Mouse (Mus musculus): ENCODE data around the gene Pdia5.

DNA sequence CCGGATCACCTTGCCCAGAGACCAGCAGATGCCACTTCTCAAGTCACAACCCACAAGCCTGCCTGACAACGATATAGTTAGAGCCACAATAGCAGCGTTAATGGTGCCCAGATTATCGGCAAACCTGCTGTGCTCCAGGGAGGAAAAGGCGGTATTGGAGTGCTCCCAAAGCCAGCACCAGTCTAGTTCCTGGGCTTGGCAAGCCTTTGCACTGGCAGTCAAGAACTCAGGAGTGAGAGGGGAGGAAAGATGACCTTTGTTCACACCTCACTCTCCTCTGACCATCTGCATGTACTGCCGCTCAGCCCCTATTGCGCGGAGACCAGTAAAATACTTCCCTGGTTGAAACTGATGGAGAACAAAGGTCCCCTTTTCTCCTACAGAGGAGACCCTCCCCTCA, 19.7 kb downstream of the Pdia5 start:
- TF ChIP-seq GATA1 (IDR thresholded peaks at IDR 0.05; ENCODE audit: low read depth, low read length) (no peak), CTCF (IDR thresholded peaks at IDR 0.05 in 2 of 3, conservative IDR thresholded peaks at IDR 0.05 in 1 of 3; ENCODE audit: control insufficient read depth in 1 of 3, insufficient read depth in 1 of 3, low read depth in 2 of 3, low read length in 3 of 3, poor library complexity in 1 of 3, severe bottlenecking in 1 of 3) (no peak), MAFK (IDR thresholded peaks at IDR 0.05; ENCODE audit: borderline replicate concordance, low read depth, low read length) (no peak), POLR2A (IDR thresholded peaks at IDR 0.05; ENCODE audit: control insufficient read depth in 1 of 2, insufficient read depth in 1 of 2, low read depth in 1 of 2, low read length in 2 of 2, poor library complexity in 1 of 2) (no peak), POLR2AphosphoS5 (IDR thresholded peaks at IDR 0.05; ENCODE audit: borderline replicate concordance, low read depth, low read length) (no peak), TCF12 (IDR thresholded peaks at IDR 0.05; ENCODE audit: low read depth, low read length) (no peak), NRF1 (IDR thresholded peaks at IDR 0.05; ENCODE audit: insufficient read depth, low read depth, low read length, poor library complexity, severe bottlenecking) (no peak), ZMIZ1 (IDR thresholded peaks at IDR 0.05; ENCODE audit: low read depth, low read length) (no peak), GABPA (IDR thresholded peaks at IDR 0.05; ENCODE audit: low read depth, low read length) (no peak), ELF1 (IDR thresholded peaks at IDR 0.05; ENCODE audit: low read depth, low read length) (no peak), MYC (IDR thresholded peaks at IDR 0.05; ENCODE audit: low read depth, low read length) (no peak), E2F4 (IDR thresholded peaks at IDR 0.05; ENCODE audit: borderline replicate concordance, low read depth, low read length) (no peak)

Measured in MEL (cell line).